Mouse (Mus musculus) midbrain, postnatal 0 days (tissue): ENCODE data around the gene Eif4e3. TPM values are rescaled to one million over a fixed set of nuclear protein-coding genes. Genes with fewer than 3 reads are reported as not detected.

Source experiments
- ATAC-seq: fragments of 200-750 bp; cut with Nextera tagmentation; 2 replicates; pipeline ENCODE4 v1.8.0; 2017; ENCODE audit warnings: moderate number of reproducible peaks, mild to moderate bottlenecking, moderate TSS enrichment, moderate library complexity; ENCODE audit not compliant: low FRiP score
- DNase-seq: peaks from one replicate; pipeline ENCODE4 v3.0.0-alpha.2; 2015; ENCODE audit warnings: low spot score
- H3K27ac ChIP-seq: fragments of 300-500 bp; sonication (generic); 2 replicates; pipeline ENCODE4 v1.5.1; 2014; ENCODE audit warnings: low read depth, mild to moderate bottlenecking, low read length, mixed read lengths
- H3K27me3 ChIP-seq: fragments of 300-500 bp; sonication (generic); 2 replicates; pipeline ENCODE4 v1.6.1; 2014; ENCODE audit warnings: low read length, control low read depth, mixed read lengths; ENCODE audit not compliant: insufficient read depth
- H3K36me3 ChIP-seq: fragments of 300-500 bp; sonication (generic); 2 replicates; pipeline ENCODE4 v1.6.1; 2014; ENCODE audit warnings: low read length, control low read depth, mixed read lengths; ENCODE audit not compliant: insufficient read depth
- H3K4me1 ChIP-seq: fragments of 300-500 bp; sonication (generic); 2 replicates; pipeline ENCODE4 v1.6.1; 2014; ENCODE audit warnings: mild to moderate bottlenecking, control low read depth, antibody characterized with exemption, low read length, mixed read lengths; ENCODE audit not compliant: insufficient read depth
- H3K4me2 ChIP-seq: fragments of 300-500 bp; sonication (generic); 2 replicates; pipeline ENCODE4 v1.6.1; 2014; ENCODE audit warnings: low read depth, mild to moderate bottlenecking, low read length, mixed read lengths; ENCODE audit not compliant: poor library complexity, severe bottlenecking
- H3K4me3 ChIP-seq: fragments of 300-500 bp; sonication (generic); 2 replicates; pipeline ENCODE4 v1.5.1; 2014; ENCODE audit warnings: low read depth, mild to moderate bottlenecking, low read length, moderate library complexity
- H3K9ac ChIP-seq: fragments of 300-500 bp; sonication (generic); replicated peaks from 2 replicates; pipeline ENCODE4 v1.6.1; 2014; ENCODE audit warnings: mild to moderate bottlenecking, low read length, moderate library complexity, mixed read lengths; ENCODE audit not compliant: poor library complexity, severe bottlenecking
- H3K9me3 ChIP-seq: fragments of 300-500 bp; sonication (generic); 2 replicates; pipeline ENCODE4 v1.6.1; 2016; ENCODE audit warnings: low read length, control low read depth
- CTCF ChIP-seq: IDR thresholded peaks from 2 replicates; pipeline ENCODE4 v1.5.1; 2016; ENCODE audit warnings: antibody characterized with exemption, mild to moderate bottlenecking
- WGBS: fragments of 180-500 bp; shearing (Covaris S2); extraction: QIAGEN DNeasy Blood & Tissue Kit; methylation state at CpG from one replicate; pipeline ENCODE4 v1.1.7; 2014; 5-methylcytosine and 5-hydroxymethylcytosine counted together
- polyA plus RNA-seq: library from polyadenylated mRNA; unstranded; fragments of >200 nt; fragmentation: Nextera tagmentation; extraction: Ambion mirVana; gene quantifications from 2 replicates; pipeline ENCODE4 v1.2.1, GENCODE M21; 2015
- total RNA-seq: library from RNA; depleted of rRNA; stranded (reverse); fragments of >200 nt; gene quantifications from 2 replicates; pipeline ENCODE4 v1.2.3, GENCODE M21; 2014

Eif4e3 gene
- total and polyA plus RNA-seq, 2 experiments from 2014 or later = 5.5 to 10.6 TPM

DNA sequence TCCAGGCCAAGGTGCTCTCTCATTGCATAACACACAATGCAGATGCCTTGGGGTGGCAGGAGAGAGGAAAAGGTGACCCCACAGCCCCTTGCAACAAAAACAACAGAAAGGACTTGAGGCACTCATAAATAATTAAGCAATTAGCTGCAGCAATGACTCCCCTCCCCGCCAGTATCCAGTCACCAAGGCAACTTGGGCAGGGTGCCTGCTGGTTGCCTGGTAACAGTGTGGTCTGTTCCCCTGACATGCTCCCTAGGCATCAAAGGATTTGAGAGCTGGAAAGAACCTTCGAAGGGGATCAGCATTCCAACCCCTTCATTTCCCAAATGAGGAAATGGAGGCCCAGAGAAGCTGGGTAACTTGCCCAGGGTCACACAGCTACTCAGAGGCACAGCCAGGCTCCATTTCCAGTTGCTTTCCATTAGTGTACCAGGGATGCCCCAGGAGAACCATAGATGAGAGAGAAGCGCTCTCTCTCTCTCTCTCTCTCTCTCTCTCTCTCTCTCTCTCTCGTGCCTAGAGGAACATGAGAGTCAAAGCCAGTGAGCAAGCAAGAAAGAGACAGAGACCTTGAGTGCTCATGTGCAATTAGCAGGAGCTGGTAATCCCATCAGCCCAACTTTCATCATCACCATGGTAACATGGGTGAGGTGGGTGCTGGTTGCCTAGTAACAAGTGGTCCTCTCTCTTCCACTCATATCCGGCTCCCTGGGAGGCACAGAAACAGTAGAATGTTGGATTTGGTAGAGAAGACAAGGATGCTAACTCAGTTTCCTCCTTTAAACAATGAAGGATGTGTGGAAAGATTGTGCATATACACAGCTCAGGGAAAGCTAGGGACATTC, 3.1 kb upstream of the Eif4e3 start:
- DNase-seq (peak; percentile 89), ATAC-seq (peak; percentile 67)
- H3K27me3 ChIP-seq = no peaks in the 10 kb centered on the region
- no peak for TF ChIP-seq CTCF
- no peak overlapping the region for H3K4me3 ChIP-seq
- no peaks in the 10 kb centered on the region for H3K36me3 ChIP-seq
- peak overlapping the region; percentile 4; the same call in 1 of the 2 replicates for H3K27ac ChIP-seq
- no peaks in the 10 kb centered on the region for H3K9me3 ChIP-seq
- no peak overlapping the region for H3K9ac ChIP-seq
- WGBS = 13% methylated on average over 5 of the region's 5 CpGs
- peak overlapping the region; percentile 7; the same call in 1 of the 2 replicates for H3K4me2 ChIP-seq
- peaks cover 30% of the 10 kb centered on the region for H3K4me1 ChIP-seq

- Histone ChIP-seq H3K36me3 (no peaks in the 10 kb centered on the region), H3K4me2 (peak overlapping the region; percentile 98; the same call in 1 of the 2 replicates), H3K27ac (no peak overlapping the region), H3K9ac (no peak overlapping the region), H3K4me1 (peaks cover 30% of the 10 kb centered on the region), H3K9me3 (no peaks in the 10 kb centered on the region), H3K27me3 (no peaks in the 10 kb centered on the region), H3K4me3 (peak overlapping the region; percentile 75; the same call in 1 of the 2 replicates)
- peak; percentile 15; the same call in 1 of the 2 replicates for TF ChIP-seq CTCF
- ATAC-seq (no peak), DNase-seq (no peak)
- 53% methylated on average over 8 of the region's 8 CpGs for WGBS
These were observed 719 bp upstream of the Eif4e3 start for GRCm38 (mm10) chr6:99667290-99667689.

- Histone ChIP-seq H3K27me3 (no peaks in the 10 kb centered on the region), H3K4me3 (peak overlapping the region; percentile 75), H3K4me2 (peak overlapping the region; percentile 98), H3K9me3 (no peaks in the 10 kb centered on the region), H3K27ac (peak overlapping the region; percentile 34), H3K4me1 (peaks cover 30% of the 10 kb centered on the region), H3K9ac (peak overlapping the region; percentile 88), H3K36me3 (no peaks in the 10 kb centered on the region)
- DNase-seq = peak; percentile 19
- TF ChIP-seq CTCF = no peak
- 30% methylated on average over 16 of the region's 16 CpGs for WGBS
- no peak for ATAC-seq
These were observed 884 bp downstream of the Eif4e3 start for GRCm38 (mm10) chr6:99665457-99666317.

DNA sequence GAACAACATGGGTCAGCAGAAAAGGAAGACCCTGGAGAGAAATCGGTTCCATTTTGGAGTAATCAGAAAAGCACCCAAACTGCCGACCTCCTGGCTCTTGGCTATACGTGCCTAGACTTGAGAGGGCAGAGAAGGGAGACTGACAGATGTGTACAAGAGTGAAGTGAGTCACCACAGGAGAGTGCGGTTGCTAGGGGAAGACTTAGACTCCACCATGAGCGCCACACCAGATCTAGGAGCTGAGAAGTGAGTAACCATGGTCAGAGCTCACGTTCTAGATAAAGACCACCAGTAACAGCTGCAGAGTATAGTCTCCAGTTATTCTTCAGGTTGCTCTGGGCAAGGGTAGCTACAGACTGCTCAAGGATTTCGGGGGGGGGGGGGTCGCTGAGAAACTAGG, 3.3 kb downstream of the Eif4e3 start:
- no peaks in the 10 kb centered on the region for H3K36me3 ChIP-seq
- peaks cover 14% of the 10 kb centered on the region; the same call in 1 of the 2 replicates for H3K4me1 ChIP-seq
- DNase-seq (no peak), ATAC-seq (no peak)
- H3K9me3 ChIP-seq = no peaks in the 10 kb centered on the region
- 85% methylated on average over 7 of the region's 8 CpGs for WGBS
- no peak overlapping the region for H3K27ac ChIP-seq
- H3K4me3 ChIP-seq = no peak overlapping the region
- no peak for TF ChIP-seq CTCF
- H3K9ac ChIP-seq = no peak overlapping the region
- no peaks in the 10 kb centered on the region for H3K27me3 ChIP-seq
- no peak overlapping the region for H3K4me2 ChIP-seq

GRCm38 (mm10) chr6:99660443-99660842, 6.1 kb downstream of the Eif4e3 start:
- no peak overlapping the region for H3K27ac ChIP-seq
- H3K9ac ChIP-seq = no peak overlapping the region
- 32% methylated on average over 3 of the region's 3 CpGs for WGBS
- no peak overlapping the region for H3K4me2 ChIP-seq
- no peak overlapping the region for H3K4me3 ChIP-seq
- no peak for ATAC-seq
- no peak for DNase-seq
- H3K4me1 ChIP-seq = 0 out of 2 replicates have a peak, but pooled peaks cover 2% of the 10 kb centered on the region
- H3K9me3 ChIP-seq = no peaks in the 10 kb centered on the region
- H3K27me3 ChIP-seq = no peaks in the 10 kb centered on the region
- TF ChIP-seq CTCF = no peak
- no peaks in the 10 kb centered on the region for H3K36me3 ChIP-seq
